Mouse (Mus musculus) C2C12 (cell line): ENCODE data around the gene Clp1.

Experiments
- CEBPB ChIP-seq: IDR thresholded peaks from one replicate; pipeline ENCODE4 v1.6.1; 2011; ENCODE audit warnings: low read depth, mild to moderate bottlenecking, control low read depth, moderate library complexity
- CTCF ChIP-seq: IDR thresholded peaks from one replicate; pipeline ENCODE4 v1.5.1; 2011; ENCODE audit not compliant: control insufficient read depth, insufficient read depth, insufficient read length
- FOSL1 ChIP-seq: IDR thresholded peaks from one replicate; pipeline ENCODE4 v1.8.0; 2011; ENCODE audit warnings: mild to moderate bottlenecking, low read length; ENCODE audit not compliant: poor library complexity, insufficient read depth, severe bottlenecking
- MAX ChIP-seq: IDR thresholded peaks from one replicate; pipeline ENCODE4 v1.6.1; 2011; ENCODE audit warnings: mild to moderate bottlenecking, control low read depth
- MYOD1 ChIP-seq: IDR thresholded peaks from one replicate; pipeline ENCODE4 v1.6.1; 2011; ENCODE audit warnings: low read depth; ENCODE audit not compliant: control insufficient read depth, insufficient read length
- MYOG ChIP-seq: IDR thresholded peaks from one replicate; pipeline ENCODE4 v1.6.1; 2011; ENCODE audit not compliant: control insufficient read depth, insufficient read length; ENCODE audit errors: extremely low read depth
- USF1 ChIP-seq: IDR thresholded peaks from one replicate; pipeline ENCODE4 v1.6.1; 2011; ENCODE audit warnings: low read depth, mild to moderate bottlenecking, control low read depth, moderate library complexity

GRCm38 (mm10) chr2:84721182-84721581 lies 6.0 kb downstream of the Clp1 start:
- TF ChIP-seq MAX = no peak
- TF ChIP-seq CTCF = no peak
- TF ChIP-seq CEBPB = no peak
- no peak for TF ChIP-seq MYOG
- TF ChIP-seq USF1 = no peak
- TF ChIP-seq MYOD1 = no peak
- TF ChIP-seq FOSL1 = no peak
